Mouse (Mus musculus): ENCODE measurements at regions not wholly inside any gene's neighbourhood (a gene's known extent, or its start where the extent isn't known, plus 50 kb on each side); places are given as distances from the start of the nearest gene placed in this dataset.

DNA sequence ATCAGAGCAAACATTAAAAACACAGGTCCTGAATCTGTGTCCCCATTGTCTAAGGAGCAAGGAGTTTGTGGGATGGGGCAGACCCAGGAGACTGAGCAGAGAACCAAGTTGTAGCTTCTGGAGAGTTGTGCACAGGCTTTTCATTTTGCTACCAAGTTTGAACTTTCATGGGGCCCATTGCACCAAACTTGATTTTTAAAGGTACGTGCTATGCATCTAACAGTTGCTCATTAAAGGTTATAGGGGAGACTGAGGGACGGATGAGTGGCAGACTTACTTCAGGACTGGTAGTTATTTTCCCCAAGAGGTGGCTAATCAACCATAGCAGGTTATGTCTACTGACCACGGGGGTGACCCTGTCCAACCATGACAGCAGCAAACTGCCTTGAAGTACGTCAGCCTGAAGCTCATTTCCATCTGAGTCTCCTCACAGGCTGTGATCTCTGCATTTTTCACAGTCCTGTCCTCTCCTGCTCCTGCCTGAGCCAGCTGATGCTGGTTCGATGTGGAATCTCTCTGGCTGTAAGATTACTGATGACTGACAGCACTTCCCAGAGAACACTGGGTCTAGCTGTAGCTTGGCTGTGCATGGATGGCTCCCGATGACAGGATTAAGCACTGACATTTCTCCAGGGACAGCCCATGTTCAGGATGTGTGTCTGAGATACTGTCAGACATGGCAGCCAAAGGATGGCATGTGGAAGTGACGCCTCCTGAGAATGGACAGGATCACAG is 590.9 kb upstream of the Plxna2 start:
- no peak for DNase-seq

DNA sequence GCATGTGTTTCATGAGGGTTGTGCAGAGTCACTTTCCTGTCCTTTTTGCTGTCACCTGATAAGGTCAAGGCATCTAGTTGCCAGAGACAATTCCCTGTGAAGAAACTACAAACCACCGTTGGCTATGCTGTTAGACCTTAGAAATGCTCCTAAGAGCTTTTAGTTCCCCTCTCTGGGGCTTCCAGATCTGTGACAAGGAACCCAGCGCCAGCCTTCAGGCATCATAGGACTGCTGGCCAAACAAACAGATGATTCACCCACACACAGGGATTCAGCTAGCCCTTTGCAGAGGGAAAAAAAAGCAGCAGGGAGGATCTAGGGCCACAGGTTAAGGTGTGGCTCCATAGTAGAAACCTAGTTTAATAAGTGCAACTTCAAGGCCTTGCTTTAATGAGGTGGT is 591.8 kb upstream of the Plxna2 start:
- no peak for DNase-seq

DNA sequence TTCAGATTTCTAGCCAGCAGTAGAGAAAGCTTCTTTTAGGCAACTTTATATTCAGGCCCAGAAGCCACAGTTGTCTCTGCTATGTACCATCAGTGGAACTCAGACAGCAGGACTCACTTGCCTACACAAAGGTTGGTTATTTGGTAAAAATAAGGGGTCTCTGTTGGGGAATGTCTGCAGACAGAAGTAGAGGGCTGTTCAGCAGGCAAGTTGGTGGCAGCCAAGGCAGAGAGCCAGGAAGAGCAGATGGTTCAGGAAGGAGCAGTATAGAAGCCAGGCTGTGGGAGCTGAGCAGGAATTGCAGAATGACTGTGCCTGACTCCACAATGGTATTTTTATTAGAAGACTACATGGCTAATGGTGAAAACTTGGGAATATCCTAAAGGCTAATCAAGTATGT is 598.7 kb upstream of the Plxna2 start:
- no peak for DNase-seq

DNA sequence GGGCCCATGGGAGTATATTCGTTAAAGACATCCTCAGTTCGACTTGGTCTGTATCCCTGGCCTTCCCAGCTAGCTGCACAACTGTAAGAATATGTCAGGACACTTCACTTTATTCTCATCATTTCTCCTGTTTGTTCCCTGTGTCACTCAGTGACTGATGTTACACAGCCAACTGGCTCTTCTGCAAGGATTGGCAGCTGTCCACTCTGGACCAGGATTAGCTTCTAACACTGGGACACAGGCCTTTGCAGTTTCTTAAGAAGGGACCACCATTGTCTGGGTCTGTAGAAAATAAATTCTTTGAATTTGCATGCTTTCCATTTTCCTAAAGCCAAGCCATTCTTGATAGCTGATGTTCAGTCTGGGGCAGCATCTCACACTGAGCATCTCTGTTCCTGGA is 622.1 kb upstream of the Camk1g start:
- no peak for DNase-seq

DNA sequence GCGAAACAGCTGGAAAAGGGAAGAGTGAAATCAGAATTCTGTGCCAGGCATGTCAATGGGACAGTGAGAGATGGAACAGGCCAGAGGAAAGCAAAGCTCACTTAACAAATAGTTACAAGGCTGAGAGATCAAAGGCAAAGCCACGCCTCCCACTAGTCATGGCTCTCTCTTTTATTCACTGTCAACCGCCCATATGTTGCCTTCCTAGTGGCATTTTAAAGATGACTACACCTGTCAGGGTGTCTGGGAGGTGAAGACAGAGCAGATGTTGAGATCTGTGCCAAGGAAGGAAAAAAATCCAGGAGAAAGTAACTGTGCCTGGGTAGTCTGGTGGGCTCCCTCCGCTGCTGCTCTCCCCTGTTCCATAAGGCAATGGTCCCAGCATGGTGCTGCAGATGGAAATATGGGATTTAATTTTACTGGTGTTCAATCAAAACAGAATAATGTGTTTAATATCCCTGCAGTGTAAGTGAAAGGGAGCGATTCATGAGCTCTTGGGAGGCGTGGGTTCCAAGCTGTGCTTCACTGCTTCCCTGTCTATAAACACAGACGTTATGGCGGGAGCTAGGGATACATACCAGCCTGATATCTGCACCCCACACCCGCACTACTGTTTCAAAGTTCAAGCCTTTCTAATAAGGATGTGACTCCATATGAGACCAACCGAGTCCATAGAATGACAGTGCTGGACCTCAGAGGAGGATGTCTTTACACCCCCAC is 620.0 kb upstream of the Camk1g start:
- no peak for DNase-seq

DNA sequence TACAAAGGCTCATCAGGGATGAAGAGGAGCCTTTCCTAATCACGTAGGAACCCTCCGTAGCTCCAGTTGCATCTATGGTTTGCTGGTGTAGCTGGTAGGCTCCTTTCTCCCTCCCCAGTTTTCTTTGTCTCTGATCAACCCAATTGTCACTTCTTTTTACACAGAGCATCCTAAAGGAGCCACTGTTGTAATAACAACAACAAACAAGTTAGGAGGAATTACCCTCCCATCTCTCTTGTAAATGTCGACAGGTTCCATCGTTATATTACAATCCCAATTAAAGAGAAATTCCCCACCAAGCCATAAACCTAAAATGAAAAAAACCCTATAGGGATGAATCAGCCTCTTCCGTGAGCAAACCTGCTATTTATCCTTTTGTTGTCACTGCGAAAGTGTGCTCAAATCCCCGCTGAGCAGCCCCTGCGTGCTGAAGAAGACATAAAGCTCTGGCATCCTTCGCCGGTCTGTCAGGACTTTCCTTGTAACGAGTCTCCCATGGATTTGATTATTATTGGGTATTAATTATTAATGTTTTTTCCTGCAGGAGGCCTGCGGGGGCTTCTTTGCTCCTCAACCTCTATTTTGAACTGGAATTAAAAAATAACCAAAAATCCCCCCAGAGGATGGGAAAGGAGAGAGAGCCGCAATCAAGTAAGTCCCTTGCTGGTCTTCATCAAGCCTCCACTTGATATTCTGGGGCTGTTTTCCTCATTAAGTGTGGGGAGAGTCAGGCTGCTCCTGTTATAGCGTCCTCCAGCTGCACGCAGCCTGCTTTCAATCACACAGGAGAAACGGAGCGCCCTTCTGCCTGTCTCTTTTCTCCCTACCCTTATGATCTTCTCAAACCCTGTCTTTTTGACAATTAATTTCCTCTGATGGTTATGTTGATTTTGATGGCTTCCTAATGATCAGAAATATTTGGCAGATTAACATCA is 619.1 kb upstream of the Camk1g start:
- DNase-seq, result no peak

DNA sequence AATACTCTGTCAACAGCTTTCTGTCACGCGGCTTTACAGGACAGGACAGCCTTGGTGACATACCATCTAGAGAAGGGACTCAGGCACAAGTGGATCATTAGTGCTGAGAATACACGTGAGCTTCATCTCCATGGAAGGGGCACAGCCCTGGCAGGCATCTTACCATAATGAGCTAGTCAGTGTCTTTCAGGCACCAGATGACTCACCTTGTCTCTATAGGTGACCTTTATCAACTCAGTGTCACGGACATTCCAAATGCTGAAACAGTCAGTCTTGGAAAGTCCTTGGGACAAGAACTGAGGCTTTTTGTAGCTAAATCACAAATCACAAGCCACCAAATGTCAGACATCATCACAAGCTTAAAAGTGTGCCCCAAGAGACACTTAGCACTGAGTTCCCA is 610.5 kb upstream of the Camk1g start:
- DNase-seq, result no peak

DNA sequence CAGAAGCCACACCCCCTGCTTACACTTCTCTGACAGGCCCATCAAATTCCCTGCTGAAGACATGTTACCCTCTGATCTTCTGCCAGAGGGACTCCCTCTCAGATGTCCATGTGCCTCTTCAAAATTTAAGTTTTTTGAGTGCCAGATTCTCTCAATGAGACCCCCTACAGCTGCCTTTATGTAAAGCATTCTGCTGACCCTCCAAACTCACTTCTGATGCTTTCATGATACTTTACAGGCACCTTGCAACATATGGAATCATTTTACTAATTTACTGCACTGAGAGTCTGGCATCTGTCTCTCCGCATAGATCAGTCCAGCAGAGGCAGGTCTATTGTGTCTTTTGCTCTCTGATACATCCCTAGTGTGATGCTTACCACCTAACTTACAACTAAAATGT is 601.4 kb upstream of the Camk1g start:
- no peak for DNase-seq

DNA sequence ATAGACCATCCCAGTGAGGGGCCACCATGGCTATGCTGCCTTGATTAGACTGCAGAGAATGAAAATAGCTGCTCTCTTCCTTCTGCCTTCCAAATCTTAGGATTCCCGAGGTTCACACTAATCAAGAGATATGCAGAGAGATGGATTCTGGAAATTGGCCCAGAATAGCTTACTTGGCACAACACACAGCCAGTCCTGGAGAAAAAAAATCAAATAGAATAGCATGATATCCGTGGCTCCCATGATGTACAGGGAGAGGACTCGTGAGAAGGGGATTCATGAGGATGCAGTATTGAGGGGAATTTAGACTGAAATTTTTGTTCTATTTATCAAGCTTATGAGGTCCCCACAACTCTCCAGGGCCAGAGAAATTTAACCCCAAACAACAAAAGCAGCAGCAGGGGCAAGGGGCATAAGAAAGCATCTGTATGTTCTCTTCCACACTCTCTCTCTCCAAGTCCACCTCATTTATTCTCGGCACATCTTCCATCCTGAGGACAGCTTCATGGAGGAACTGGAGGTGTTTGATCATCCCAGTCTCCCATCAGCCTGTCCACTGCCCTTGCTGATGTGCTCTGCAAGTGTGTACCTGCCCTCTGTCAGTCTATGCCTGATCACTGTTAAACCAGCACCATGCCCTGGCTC is 599.3 kb upstream of the Camk1g start:
- DNase-seq, result no peak

DNA sequence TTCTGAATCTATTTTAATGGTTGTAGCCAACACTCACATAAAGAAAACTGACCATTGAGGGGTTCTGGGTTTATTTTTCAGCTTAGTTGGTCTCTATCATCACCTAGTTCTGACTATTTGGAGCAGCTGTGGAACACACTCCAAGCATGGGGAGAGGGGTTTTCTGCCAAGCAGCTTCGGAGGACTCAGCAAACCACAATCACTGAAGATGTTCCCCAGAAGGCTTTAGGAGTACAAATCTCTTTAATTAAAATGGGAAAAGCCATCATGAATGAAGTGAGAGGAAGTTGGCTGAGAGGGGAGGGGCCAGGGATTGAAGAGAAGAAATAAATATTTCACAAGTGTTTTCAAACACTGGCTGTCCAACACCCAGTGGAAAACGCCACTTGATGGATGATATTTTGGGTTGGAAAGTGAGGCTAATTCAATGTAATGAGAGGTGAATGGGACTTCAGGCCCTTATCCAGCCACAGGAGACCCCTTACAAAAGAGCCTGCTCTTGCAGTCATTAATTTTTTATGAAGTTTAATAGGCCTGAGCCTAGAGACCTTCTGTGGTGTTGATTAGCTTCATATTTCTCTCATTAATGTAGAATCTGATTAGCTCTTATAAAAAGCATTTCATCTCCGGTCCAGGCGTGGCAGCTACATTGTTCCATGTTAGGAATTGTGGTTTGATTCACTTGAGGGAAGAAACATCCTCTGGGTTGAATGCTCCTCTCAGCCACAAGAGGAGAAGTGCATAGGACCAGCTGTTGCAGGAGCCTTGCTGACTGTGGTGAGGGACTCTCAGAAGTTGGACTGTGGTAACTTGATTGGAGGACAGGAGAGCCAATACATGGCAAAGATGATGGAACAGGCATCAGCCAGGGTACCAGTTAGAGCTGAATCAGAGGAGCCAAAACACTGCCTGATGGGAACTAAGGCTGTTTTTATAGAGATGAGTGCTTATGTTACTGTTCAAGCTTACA is 598.1 kb upstream of the Camk1g start:
- DNase-seq, result no peak

DNA sequence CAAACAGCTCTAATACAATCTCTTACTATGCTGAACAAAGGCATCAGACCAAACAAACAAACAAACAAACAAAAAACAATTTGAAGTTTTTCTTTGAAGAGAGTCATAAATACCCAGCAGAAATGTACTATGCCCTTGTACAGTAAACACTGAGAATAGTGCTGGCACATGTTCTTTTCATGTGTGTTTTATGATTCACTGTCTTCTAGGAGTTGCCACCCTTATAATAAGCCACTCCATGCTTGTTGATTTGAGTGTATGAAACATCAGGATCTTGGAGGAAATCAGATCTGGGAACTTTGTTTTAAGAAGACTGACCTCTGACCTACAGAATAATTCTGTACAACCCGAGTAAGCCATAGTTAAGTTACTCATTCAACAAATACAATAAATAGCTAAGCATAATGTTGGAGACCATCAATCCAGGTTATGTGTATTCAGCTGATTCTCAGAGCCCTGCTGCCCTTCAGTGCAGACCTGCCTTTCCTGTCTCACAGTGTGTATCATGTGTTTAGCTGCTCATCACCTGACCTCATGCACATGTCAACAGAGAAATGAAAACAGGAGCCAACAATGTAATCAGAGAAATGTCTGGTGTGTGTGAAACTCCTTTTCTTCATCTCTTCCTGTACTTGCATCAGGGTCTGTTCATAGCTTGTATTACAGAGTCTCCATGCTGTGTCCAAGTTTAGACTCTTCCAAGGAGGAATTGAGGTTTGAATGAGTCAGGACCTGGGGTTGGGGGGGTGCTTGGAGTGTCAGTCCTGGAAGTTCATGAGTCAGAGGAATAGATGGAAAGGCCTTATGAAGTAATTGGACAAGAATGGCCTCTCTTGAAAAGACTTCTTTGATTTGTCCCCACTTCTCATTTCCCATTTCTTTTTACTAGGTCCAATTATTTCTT is 596.8 kb upstream of the Camk1g start:
- no peak for DNase-seq

DNA sequence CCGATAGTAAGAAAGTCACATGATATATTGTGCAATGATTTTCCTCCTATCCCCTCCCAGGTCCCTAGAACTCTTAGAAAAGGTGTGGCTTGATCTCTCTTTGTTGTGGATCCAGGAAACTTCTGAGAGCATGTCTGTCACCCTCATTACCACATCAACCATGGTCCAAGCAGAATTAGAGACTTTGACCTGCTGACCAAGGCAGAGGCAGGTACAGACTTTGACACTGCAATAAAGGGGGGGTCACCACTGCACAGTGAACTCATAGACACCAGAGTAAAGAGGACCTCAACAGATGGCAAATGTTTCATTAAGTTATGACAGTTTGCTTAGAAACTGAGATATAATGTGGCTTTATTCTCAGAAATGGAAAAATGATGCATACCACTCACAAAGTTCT is 595.2 kb upstream of the Camk1g start:
- no peak for DNase-seq

DNA sequence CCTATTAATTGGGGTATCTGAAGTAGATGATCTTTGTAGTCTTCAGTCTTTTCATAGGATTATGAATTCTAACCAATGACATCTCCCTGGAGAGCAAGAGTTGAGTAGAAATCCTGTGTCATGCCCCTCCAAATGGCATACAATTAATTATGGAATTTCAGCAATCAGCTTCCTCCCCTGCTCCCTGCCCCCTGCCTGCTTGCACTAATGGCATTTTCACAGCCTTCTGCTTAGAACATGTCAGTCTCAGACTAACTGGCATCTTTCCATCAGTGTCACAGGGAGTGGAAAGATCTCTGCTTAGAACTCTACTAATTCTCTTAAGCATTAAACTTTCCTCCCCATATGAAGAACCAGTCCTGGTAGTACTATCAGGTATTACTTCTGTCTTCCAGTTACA is 581.8 kb upstream of the Camk1g start:
- no peak for DNase-seq

DNA sequence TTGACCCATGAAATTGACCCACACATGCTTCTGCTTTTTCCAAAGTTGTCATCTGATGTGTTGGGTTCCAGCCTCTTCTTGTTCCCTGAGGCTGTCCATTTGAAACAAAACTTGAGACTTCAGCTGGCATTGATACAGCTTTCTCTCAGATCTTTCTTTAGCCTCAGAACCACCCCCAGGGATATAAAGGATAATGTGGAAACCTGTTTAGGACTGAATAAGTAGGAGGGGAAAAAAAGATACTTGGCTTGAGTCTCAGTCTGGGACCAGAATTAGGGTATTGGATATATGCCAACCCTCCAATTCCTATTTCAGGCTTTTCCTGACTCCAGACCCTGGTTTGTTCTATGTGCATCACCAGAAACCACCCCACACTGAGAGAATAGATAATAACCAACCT is 579.7 kb upstream of the Camk1g start:
- DNase-seq, result no peak

DNA sequence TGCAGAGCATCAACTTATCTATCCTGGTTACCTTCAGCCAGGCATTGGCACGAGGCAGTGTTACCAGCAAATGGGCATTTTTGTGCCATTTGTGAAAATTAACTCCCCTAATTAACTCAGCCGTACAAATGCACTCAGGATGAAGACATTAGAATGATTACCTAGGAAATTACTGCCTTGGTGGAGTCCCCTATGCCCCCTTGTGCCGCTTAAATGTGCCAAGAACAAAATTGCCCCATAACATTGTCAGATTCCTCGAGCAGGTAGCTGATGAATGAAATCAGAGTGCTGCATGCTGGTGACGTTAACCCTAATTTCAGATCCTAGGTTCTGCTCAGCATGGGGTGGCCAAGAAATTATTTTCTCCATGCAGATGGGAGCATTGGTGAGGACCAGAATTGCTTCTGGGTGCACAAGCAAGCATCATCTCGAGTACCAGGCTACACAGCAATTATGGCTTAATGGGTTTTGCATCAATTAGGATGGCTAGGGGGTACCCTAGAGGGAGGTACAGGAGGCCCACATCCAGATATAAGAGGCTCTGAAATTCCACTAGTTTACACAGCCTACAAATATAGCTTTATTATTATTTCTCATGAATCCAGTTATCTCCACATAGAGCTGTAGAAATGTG is 577.0 kb upstream of the Camk1g start:
- no peak for DNase-seq

DNA sequence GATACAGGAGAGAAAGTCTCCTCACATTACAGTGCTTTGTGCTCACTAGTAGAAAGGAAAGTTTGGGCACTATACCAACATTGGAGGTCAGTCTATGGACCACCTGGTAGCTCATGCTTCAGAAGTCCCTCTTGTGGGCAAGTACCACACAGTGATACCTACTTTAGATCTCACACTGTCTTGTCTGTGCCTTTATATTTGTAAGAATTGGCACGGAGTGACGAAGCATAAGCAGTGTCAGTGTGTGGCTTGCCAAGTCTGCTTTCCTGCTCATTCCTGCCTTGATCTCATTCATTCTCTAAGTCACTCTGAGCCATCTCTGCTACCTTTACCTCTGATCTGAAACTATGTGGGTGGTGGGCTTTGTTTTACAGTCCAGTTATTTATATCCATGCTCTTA is 565.9 kb upstream of the Camk1g start:
- DNase-seq, result no peak

DNA sequence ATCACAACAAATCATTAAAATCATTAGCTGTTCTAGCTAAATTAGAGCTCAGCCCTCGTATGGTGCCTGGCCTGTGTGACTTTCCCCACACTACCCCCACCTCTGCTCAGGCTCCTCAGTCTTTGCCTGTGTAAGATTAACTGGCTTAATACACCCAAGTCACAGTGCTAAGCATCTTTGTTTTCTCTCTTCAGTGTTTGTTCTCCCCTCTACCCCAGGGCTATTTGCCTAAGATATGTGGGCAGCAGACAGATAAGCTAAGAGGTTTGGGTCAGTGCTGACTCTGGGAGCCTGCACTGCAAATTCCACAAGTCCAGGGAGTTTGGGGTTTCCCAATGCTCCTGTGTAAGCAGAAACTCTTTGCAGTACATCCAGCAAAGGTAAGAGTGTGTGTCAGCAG is 564.2 kb upstream of the Camk1g start:
- DNase-seq, result no peak

DNA sequence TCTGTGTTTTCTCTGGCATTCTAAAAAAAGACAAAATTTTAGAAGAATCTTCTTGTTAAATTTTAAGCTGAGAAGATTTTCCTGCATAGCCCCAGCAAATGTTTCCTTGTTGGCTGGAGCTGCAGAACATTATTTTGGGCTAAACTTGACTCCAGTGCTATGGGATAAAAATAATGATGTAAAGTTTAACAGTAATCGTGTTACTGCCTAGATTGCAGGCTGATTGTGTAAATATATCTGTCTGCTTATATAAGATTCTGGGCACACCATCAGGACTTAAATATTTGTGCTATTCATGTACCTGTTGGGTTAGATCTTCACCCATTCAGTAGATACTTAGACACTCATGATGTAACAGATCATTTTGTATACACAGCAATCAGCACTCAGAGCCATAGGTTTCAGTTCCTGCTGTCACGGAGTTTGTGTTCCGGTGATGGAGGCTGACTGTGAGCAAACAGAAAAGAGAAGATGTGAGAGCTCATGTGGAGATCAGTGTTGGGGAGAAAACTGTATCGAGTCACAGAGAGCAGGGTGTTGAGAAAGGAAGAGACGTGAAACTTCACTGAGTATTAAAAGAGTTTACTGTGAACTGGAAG is 561.1 kb upstream of the Camk1g start:
- DNase-seq, result no peak

DNA sequence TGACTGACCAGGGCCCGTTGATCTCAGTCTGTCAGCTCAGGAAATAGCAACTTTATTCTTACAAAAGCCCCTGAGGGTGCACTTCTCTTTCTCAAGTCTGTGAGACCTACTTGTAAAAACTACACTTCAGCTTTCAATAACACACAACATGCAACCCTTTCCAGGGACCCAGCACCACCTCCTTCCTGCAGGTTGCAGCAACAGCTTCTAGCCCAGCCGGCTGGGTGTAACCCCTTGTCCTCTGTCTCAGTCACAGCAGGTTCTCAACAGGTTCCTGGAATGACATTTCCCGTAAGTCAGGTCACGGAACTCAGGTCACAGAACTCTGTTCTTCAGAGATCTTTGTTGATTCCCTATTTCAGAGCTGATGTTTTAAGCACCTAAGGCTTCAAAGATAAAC is 558.5 kb upstream of the Camk1g start:
- DNase-seq, result no peak

DNA sequence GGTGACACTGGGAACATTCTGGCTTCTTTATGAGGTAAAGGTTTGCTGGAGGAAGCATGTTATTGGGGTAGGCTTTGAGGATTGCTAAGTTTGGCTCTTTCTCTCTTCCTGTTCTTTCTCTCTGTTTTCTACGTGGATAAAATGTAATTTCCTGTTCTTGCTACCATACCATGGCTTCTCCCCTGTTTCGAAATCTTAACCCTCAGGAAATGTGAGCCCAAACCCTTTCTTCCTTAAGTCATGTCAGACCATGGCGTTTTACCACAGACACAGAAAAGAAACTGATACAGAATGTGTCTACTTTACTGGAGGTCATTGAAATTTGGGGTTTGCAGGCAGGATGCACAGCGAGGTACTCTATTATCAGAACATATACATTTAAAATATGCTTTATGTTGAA is 552.7 kb upstream of the Camk1g start:
- DNase-seq, result no peak

Measured in kidney, adult 8-10 months (tissue).